Mouse (Mus musculus) bone marrow macrophage, adult 2 months (primary cell): Measurements from ENCODE around the gene Abcg1.

Source experiments
- CTCF ChIP-seq: IDR thresholded peaks from 2 replicates; pipeline ENCODE4 v1.5.1; 2012; ENCODE audit warnings: low read depth, mild to moderate bottlenecking, low read length, moderate library complexity
- POLR2A ChIP-seq: IDR thresholded peaks from 2 replicates; pipeline ENCODE4 v1.6.1; 2012; ENCODE audit warnings: mild to moderate bottlenecking, low read depth, low read length, borderline replicate concordance

GRCm38 (mm10) chr17:31136291-31136690, 78.8 kb downstream of the Abcg1 start:
- TF ChIP-seq CTCF (no peak), POLR2A (no peak)
